Mouse (Mus musculus) intestine, embryonic 16.5 days (tissue): ENCODE data around the gene Naaa. TPM values are rescaled to one million over a fixed set of nuclear protein-coding genes. Genes with fewer than 3 reads are reported as not detected.

Source experiments
- ATAC-seq: fragments of 200-750 bp; cut with Nextera tagmentation; 2 replicates; pipeline ENCODE4 v1.8.0; 2017; ENCODE audit warnings: moderate TSS enrichment, moderate library complexity
- H3K27ac ChIP-seq: fragments of 300-500 bp; sonication (generic); 2 replicates; pipeline ENCODE4 v1.5.1; 2014; ENCODE audit warnings: mild to moderate bottlenecking, low read length
- H3K27me3 ChIP-seq: fragments of 300-500 bp; sonication (generic); replicated peaks from 2 replicates; pipeline ENCODE4 v1.6.1; 2014; ENCODE audit warnings: low read length, control low read depth, mixed read lengths; ENCODE audit not compliant: control insufficient read depth, insufficient read depth
- H3K36me3 ChIP-seq: fragments of 300-500 bp; sonication (generic); 2 replicates; pipeline ENCODE4 v1.6.1; 2014; ENCODE audit warnings: low read length, control low read depth; ENCODE audit not compliant: control insufficient read depth, insufficient read depth
- H3K4me1 ChIP-seq: fragments of 300-500 bp; sonication (generic); 2 replicates; pipeline ENCODE4 v1.6.1; 2014; ENCODE audit warnings: low read length, control low read depth, mixed read lengths; ENCODE audit not compliant: control insufficient read depth, insufficient read depth
- H3K4me2 ChIP-seq: fragments of 300-500 bp; sonication (generic); 2 replicates; pipeline ENCODE4 v1.6.1; 2014; ENCODE audit warnings: low read depth, low read length, control low read depth
- H3K4me3 ChIP-seq: fragments of 300-500 bp; sonication (generic); 2 replicates; pipeline ENCODE4 v1.5.1; 2014; ENCODE audit warnings: mild to moderate bottlenecking, low read length
- H3K9ac ChIP-seq: fragments of 300-500 bp; sonication (generic); 2 replicates; pipeline ENCODE4 v1.6.1; 2014; ENCODE audit warnings: low read depth, low read length
- H3K9me3 ChIP-seq: fragments of 300-500 bp; sonication (generic); 2 replicates; pipeline ENCODE4 v1.6.1; 2016; ENCODE audit warnings: low read length, control low read depth; ENCODE audit not compliant: control insufficient read depth
- WGBS: fragments of 180-500 bp; shearing (Covaris S2); extraction: QIAGEN DNeasy Blood & Tissue Kit; methylation state at CpG from one replicate; pipeline ENCODE4 v1.1.7; 2014; 5-methylcytosine and 5-hydroxymethylcytosine counted together
- polyA plus RNA-seq: library from polyadenylated mRNA; unstranded; fragments of >200 nt; fragmentation: Nextera tagmentation; extraction: Ambion mirVana; gene quantifications from 2 replicates; pipeline ENCODE4 v1.2.1, GENCODE M21; 2015

Naaa gene
- polyA plus RNA-seq, 1 experiment from 2014 or later, result 30.8 TPM

- Histone ChIP-seq H3K27me3 (no peaks in the 10 kb centered on the region), H3K4me3 (no peak overlapping the region), H3K9me3 (no peaks in the 10 kb centered on the region), H3K4me1 (no peaks in the 10 kb centered on the region), H3K27ac (no peak overlapping the region), H3K4me2 (no peak overlapping the region), H3K36me3 (no peaks in the 10 kb centered on the region), H3K9ac (no peak overlapping the region)
- WGBS, result 47% methylated on average over 10 of the region's 10 CpGs
- no peak for ATAC-seq
These were observed 49.2 kb downstream of the Naaa start for GRCm38 (mm10) chr5:92228776-92229175.

- Histone ChIP-seq H3K27ac (no peak overlapping the region), H3K9ac (no peak overlapping the region), H3K36me3 (no peaks in the 10 kb centered on the region), H3K4me2 (no peak overlapping the region), H3K4me1 (no peaks in the 10 kb centered on the region), H3K27me3 (no peaks in the 10 kb centered on the region), H3K4me3 (no peak overlapping the region), H3K9me3 (no peaks in the 10 kb centered on the region)
- 69% methylated on average over 7 of the region's 7 CpGs for WGBS
- ATAC-seq, result no peak
These were observed 50.2 kb downstream of the Naaa start for GRCm38 (mm10) chr5:92227782-92228181.

- Histone ChIP-seq H3K27me3 (no peaks in the 10 kb centered on the region), H3K4me1 (no peaks in the 10 kb centered on the region), H3K4me2 (no peak overlapping the region), H3K36me3 (no peaks in the 10 kb centered on the region), H3K9ac (no peak overlapping the region), H3K27ac (no peak overlapping the region), H3K4me3 (no peak overlapping the region), H3K9me3 (no peaks in the 10 kb centered on the region)
- no peak for ATAC-seq
- WGBS, result 87% methylated on average over 8 of the region's 8 CpGs
These were observed 57.6 kb downstream of the Naaa start for GRCm38 (mm10) chr5:92220287-92220902.

- H3K4me2 ChIP-seq, result no peak overlapping the region
- H3K4me3 ChIP-seq, result no peak overlapping the region
- no peak overlapping the region for H3K27ac ChIP-seq
- H3K27me3 ChIP-seq, result no peaks in the 10 kb centered on the region
- 60% methylated on average over 6 of the region's 6 CpGs for WGBS
- no peak for ATAC-seq
- no peaks in the 10 kb centered on the region for H3K9me3 ChIP-seq
- H3K4me1 ChIP-seq, result no peaks in the 10 kb centered on the region
- no peak overlapping the region for H3K9ac ChIP-seq
- no peaks in the 10 kb centered on the region for H3K36me3 ChIP-seq
These were observed 58.1 kb downstream of the Naaa start for GRCm38 (mm10) chr5:92219826-92220225.

GRCm38 (mm10) chr5:92218915-92219793 is 58.8 kb downstream of the Naaa start:
- WGBS, result 63% methylated on average over 17 of the region's 17 CpGs
- Histone ChIP-seq H3K9me3 (no peaks in the 10 kb centered on the region), H3K4me1 (no peaks in the 10 kb centered on the region), H3K4me3 (no peak overlapping the region), H3K27me3 (no peaks in the 10 kb centered on the region), H3K36me3 (no peaks in the 10 kb centered on the region), H3K9ac (no peak overlapping the region), H3K27ac (no peak overlapping the region), H3K4me2 (no peak overlapping the region)
- ATAC-seq, result no peak

GRCm38 (mm10) chr5:92215308-92215707 is 62.7 kb downstream of the Naaa start, which contains the start of gene U90926:
TSS of gene U90926 (minus strand) at chr5:92215408.
- WGBS, result 85% methylated on average over 4 of the region's 4 CpGs
- H3K36me3 ChIP-seq, result no peaks in the 10 kb centered on the region
- ATAC-seq, result no peak

GRCm38 (mm10) chr5:92212231-92212630 is 65.7 kb downstream of the Naaa start:
- Histone ChIP-seq H3K4me2 (no peak overlapping the region), H3K4me3 (no peak overlapping the region), H3K27me3 (no peaks in the 10 kb centered on the region), H3K36me3 (no peaks in the 10 kb centered on the region), H3K9me3 (no peaks in the 10 kb centered on the region), H3K9ac (no peak overlapping the region), H3K4me1 (no peaks in the 10 kb centered on the region), H3K27ac (no peak overlapping the region)
- no peak for ATAC-seq
- 92% methylated on average over 4 of the region's 4 CpGs for WGBS

More at GRCm38 (mm10) chr5:92215308-92215707, 62.7 kb downstream of the Naaa start, which contains the start of gene U90926:
- Histone ChIP-seq H3K9ac (no peak within 1 kb of the TSS), H3K9me3 (no peaks in the 10 kb centered on the region), H3K4me2 (no peak within 1 kb of the TSS), H3K27me3 (no peaks in the 10 kb centered on the region), H3K4me1 (no peaks in the 10 kb centered on the region), H3K4me3 (no peak within 1 kb of the TSS), H3K27ac (no peak within 1 kb of the TSS)

- H3K27ac ChIP-seq, result no peak overlapping the region
- WGBS, result 65% methylated on average over 8 of the region's 8 CpGs
- no peak overlapping the region for H3K4me3 ChIP-seq
- H3K27me3 ChIP-seq, result no peaks in the 10 kb centered on the region
- H3K9ac ChIP-seq, result no peak overlapping the region
- no peak for ATAC-seq
- H3K4me1 ChIP-seq, result peaks cover 6% of the 10 kb centered on the region
- H3K9me3 ChIP-seq, result no peaks in the 10 kb centered on the region
- no peak overlapping the region for H3K4me2 ChIP-seq
- H3K36me3 ChIP-seq, result no peaks in the 10 kb centered on the region
These were observed 67.8 kb downstream of the Naaa start for GRCm38 (mm10) chr5:92210205-92210604.
